Mouse (Mus musculus): ENCODE results near the gene Klhl7. TPM values are rescaled to one million over a fixed set of nuclear protein-coding genes. Genes with fewer than 3 reads are reported as not detected.

Gene Klhl7
- polyA plus RNA-seq, 1 experiment from 2014 or later = 176 TPM

- Histone ChIP-seq H3K4me1 (peaks cover 4% of the 10 kb centered on the region; the same call in 1 of the 2 replicates), H3K27me3 (no peaks in the 10 kb centered on the region), H3K9me3 (replicated peaks) (no peaks in the 10 kb centered on the region), H3K27ac (peak overlapping the region; percentile 68), H3K9ac (peak overlapping the region; percentile 17; the same call in 1 of the 2 replicates), H3K4me2 (peak overlapping the region; percentile 51), H3K36me3 (ENCODE audit: poor library complexity, severe bottlenecking) (no peaks in the 10 kb centered on the region), H3K4me3 (peak overlapping the region; percentile 29)
- 2% methylated on average over 14 of the region's 15 CpGs for WGBS
- peak; percentile 87 for ATAC-seq
Measured at GRCm38 (mm10) chr5:24076986-24077718, 23.3 kb upstream of the Klhl7 start.

- Histone ChIP-seq H3K9me3 (replicated peaks) (no peaks in the 10 kb centered on the region), H3K9ac (no peak overlapping the region; the same call in 1 of the 2 replicates), H3K4me1 (peaks cover 4% of the 10 kb centered on the region; the same call in 1 of the 2 replicates), H3K4me2 (peak overlapping the region; percentile 51), H3K27me3 (no peaks in the 10 kb centered on the region), H3K27ac (peak overlapping the region; percentile 68; the same call in 1 of the 2 replicates), H3K4me3 (no peak overlapping the region), H3K36me3 (ENCODE audit: poor library complexity, severe bottlenecking) (no peaks in the 10 kb centered on the region)
- 0 out of 2 replicates have a peak, but pooled peaks have one; percentile 48 for ATAC-seq
- 19% methylated on average over 7 of the region's 7 CpGs for WGBS
Measured at GRCm38 (mm10) chr5:24077739-24078306, 22.6 kb upstream of the Klhl7 start.

- H3K27ac ChIP-seq = peak overlapping the region; percentile 14; the same call in 1 of the 2 replicates
- H3K4me1 ChIP-seq = peaks cover 4% of the 10 kb centered on the region; the same call in 1 of the 2 replicates
- H3K4me2 ChIP-seq = no peak overlapping the region
- ATAC-seq = no peak
- H3K9me3 ChIP-seq (replicated peaks) = no peaks in the 10 kb centered on the region
- H3K36me3 ChIP-seq (ENCODE audit: poor library complexity, severe bottlenecking) = no peaks in the 10 kb centered on the region
- 0 out of 2 replicates have a peak, but pooled peaks cover 2% of the 10 kb centered on the region for H3K27me3 ChIP-seq
- H3K9ac ChIP-seq = no peak overlapping the region
- H3K4me3 ChIP-seq = no peak overlapping the region
- 88% methylated on average over 7 of the region's 7 CpGs for WGBS
Measured at GRCm38 (mm10) chr5:24078420-24079179, 21.8 kb upstream of the Klhl7 start.

- H3K27me3 ChIP-seq = 0 out of 2 replicates have a peak, but pooled peaks cover 2% of the 10 kb centered on the region
- H3K36me3 ChIP-seq (ENCODE audit: poor library complexity, severe bottlenecking) = no peaks in the 10 kb centered on the region
- H3K9ac ChIP-seq = no peak overlapping the region
- no peak for ATAC-seq
- peaks cover 4% of the 10 kb centered on the region; the same call in 1 of the 2 replicates for H3K4me1 ChIP-seq
- H3K4me3 ChIP-seq = no peak overlapping the region
- no peak overlapping the region for H3K4me2 ChIP-seq
- WGBS = 76% methylated on average over 6 of the region's 6 CpGs
- H3K9me3 ChIP-seq (replicated peaks) = no peaks in the 10 kb centered on the region
- H3K27ac ChIP-seq = no peak overlapping the region
Measured at GRCm38 (mm10) chr5:24080826-24081225, 19.6 kb upstream of the Klhl7 start.

GRCm38 (mm10) chr5:24084835-24085234 is 15.6 kb upstream of the Klhl7 start:
- Histone ChIP-seq H3K4me1 (no peaks in the 10 kb centered on the region), H3K27ac (no peak overlapping the region), H3K9me3 (replicated peaks) (no peaks in the 10 kb centered on the region), H3K9ac (no peak overlapping the region), H3K4me3 (no peak overlapping the region), H3K4me2 (no peak overlapping the region), H3K27me3 (0 out of 2 replicates have a peak, but pooled peaks cover 2% of the 10 kb centered on the region), H3K36me3 (ENCODE audit: poor library complexity, severe bottlenecking) (no peaks in the 10 kb centered on the region)
- ATAC-seq = no peak
- 81% methylated on average over 4 of the region's 4 CpGs for WGBS

GRCm38 (mm10) chr5:24086241-24086640 is 14.2 kb upstream of the Klhl7 start:
- H3K4me2 ChIP-seq = no peak overlapping the region
- H3K27me3 ChIP-seq = 0 out of 2 replicates have a peak, but pooled peaks cover 2% of the 10 kb centered on the region
- no peak for ATAC-seq
- H3K27ac ChIP-seq = no peak overlapping the region
- H3K36me3 ChIP-seq (ENCODE audit: poor library complexity, severe bottlenecking) = no peaks in the 10 kb centered on the region
- no peak overlapping the region for H3K4me3 ChIP-seq
- 91% methylated on average over 16 of the region's 16 CpGs for WGBS
- H3K9ac ChIP-seq = no peak overlapping the region
- H3K9me3 ChIP-seq (replicated peaks) = no peaks in the 10 kb centered on the region
- no peaks in the 10 kb centered on the region for H3K4me1 ChIP-seq

GRCm38 (mm10) chr5:24086865-24087264 is 13.5 kb upstream of the Klhl7 start:
- ATAC-seq = no peak

GRCm38 (mm10) chr5:24088451-24088850 is 12.0 kb upstream of the Klhl7 start:
- no peak for ATAC-seq
- Histone ChIP-seq H3K27ac (no peak overlapping the region), H3K36me3 (ENCODE audit: poor library complexity, severe bottlenecking) (no peaks in the 10 kb centered on the region), H3K9me3 (replicated peaks) (no peaks in the 10 kb centered on the region), H3K9ac (no peak overlapping the region), H3K4me1 (no peaks in the 10 kb centered on the region), H3K4me2 (no peak overlapping the region), H3K4me3 (no peak overlapping the region), H3K27me3 (no peaks in the 10 kb centered on the region; the same call in 1 of the 2 replicates)
- 91% methylated on average over 1 of the region's 1 CpGs for WGBS

More at GRCm38 (mm10) chr5:24086865-24087264, 13.5 kb upstream of the Klhl7 start:
- Histone ChIP-seq H3K27me3 (0 out of 2 replicates have a peak, but pooled peaks cover 2% of the 10 kb centered on the region), H3K4me1 (no peaks in the 10 kb centered on the region), H3K9me3 (replicated peaks) (no peaks in the 10 kb centered on the region), H3K9ac (no peak overlapping the region), H3K36me3 (ENCODE audit: poor library complexity, severe bottlenecking) (no peaks in the 10 kb centered on the region), H3K4me2 (no peak overlapping the region), H3K4me3 (no peak overlapping the region), H3K27ac (no peak overlapping the region)
- WGBS = 17% methylated on average over 3 of the region's 3 CpGs

- H3K27me3 ChIP-seq = no peaks in the 10 kb centered on the region; the same call in 1 of the 2 replicates
Measured at GRCm38 (mm10) chr5:24092496-24092895, 7.9 kb upstream of the Klhl7 start.

GRCm38 (mm10) chr5:24095393-24095792 is 5.0 kb upstream of the Klhl7 start:
- no peaks in the 10 kb centered on the region; the same call in 1 of the 2 replicates for H3K27me3 ChIP-seq
- no peak overlapping the region for H3K4me2 ChIP-seq
- H3K27ac ChIP-seq = no peak overlapping the region
- ATAC-seq = no peak
- no peaks in the 10 kb centered on the region for H3K36me3 ChIP-seq (ENCODE audit: poor library complexity, severe bottlenecking)
- no peak overlapping the region for H3K9ac ChIP-seq
- no peaks in the 10 kb centered on the region for H3K9me3 ChIP-seq (replicated peaks)
- H3K4me3 ChIP-seq = no peak overlapping the region
- 77% methylated on average over 6 of the region's 6 CpGs for WGBS
- H3K4me1 ChIP-seq = peaks cover 4% of the 10 kb centered on the region; the same call in 1 of the 2 replicates

More at GRCm38 (mm10) chr5:24092496-24092895, 7.9 kb upstream of the Klhl7 start:
- Histone ChIP-seq H3K27ac (no peak overlapping the region), H3K9me3 (replicated peaks) (no peaks in the 10 kb centered on the region), H3K4me2 (no peak overlapping the region), H3K4me1 (no peaks in the 10 kb centered on the region), H3K36me3 (ENCODE audit: poor library complexity, severe bottlenecking) (no peaks in the 10 kb centered on the region), H3K9ac (no peak overlapping the region), H3K4me3 (no peak overlapping the region)
- ATAC-seq = no peak
- 80% methylated on average over 3 of the region's 3 CpGs for WGBS

- Histone ChIP-seq H3K9ac (no peak overlapping the region), H3K27me3 (no peaks in the 10 kb centered on the region; the same call in 1 of the 2 replicates), H3K4me1 (peaks cover 4% of the 10 kb centered on the region; the same call in 1 of the 2 replicates), H3K4me2 (no peak overlapping the region), H3K36me3 (ENCODE audit: poor library complexity, severe bottlenecking) (no peaks in the 10 kb centered on the region), H3K9me3 (replicated peaks) (no peaks in the 10 kb centered on the region), H3K4me3 (no peak overlapping the region), H3K27ac (no peak overlapping the region)
- ATAC-seq = no peak
- WGBS = 76% methylated on average over 5 of the region's 5 CpGs
Measured at GRCm38 (mm10) chr5:24095881-24096280, 4.5 kb upstream of the Klhl7 start.
